In the genomic region with DNA sequence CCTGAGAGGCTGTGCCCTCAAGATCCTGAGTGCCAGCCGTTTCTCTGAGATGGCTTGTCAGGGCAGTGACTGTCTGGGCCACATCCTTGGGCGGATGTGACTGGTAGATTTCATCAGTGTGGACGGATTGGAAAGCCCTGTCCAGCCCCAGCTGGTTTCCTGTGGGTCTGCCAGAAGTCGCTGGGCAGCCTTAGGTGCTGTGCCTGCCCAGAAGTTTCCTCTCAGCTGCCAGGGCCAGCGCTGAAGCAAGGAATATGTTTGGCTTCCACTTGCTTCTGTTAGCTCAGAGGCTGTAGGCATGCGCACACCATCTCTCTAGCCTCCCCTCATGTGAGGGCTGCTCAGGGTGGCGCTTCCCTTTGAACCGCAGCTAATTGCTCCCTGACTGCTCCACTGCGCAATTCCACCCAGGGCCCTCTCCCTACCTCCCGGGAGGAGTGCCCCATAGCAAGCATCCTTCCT, we compare ENCODE assay signal across 9 mouse cellular contexts.
DNase-seq lines count a peak whose midpoint lies in the region; ATAC-seq and TF ChIP-seq lines count a peak whose summit lies in the region.
"Had no signal": no experiment of that assay in that cellular context is flagged by ENCODE, and none has a peak within 500 bp of the region (broad histone marks: within the 10 kb centered on the region; RNA-seq: fewer than 3 reads in every experiment).

No protein-coding gene starts in this region.

- DNase-seq in forebrain, embryonic 11.5 days (ENCODE audit: low spot score), result peak; percentile 45
- peak; percentile 66 for DNase-seq in 3T3-L1 (ENCODE audit: low read depth, low spot score)
- no peak for DNase-seq in forebrain, embryonic 14.5 days (ENCODE audit: low spot score)
- DNase-seq in heart, postnatal 25 days (ENCODE audit: low spot score), result peak; percentile 56
- DNase-seq in lung, embryonic 14.5 days, result peak; percentile 29
- peak; percentile 20 for DNase-seq in right cerebral cortex, postnatal 4 days
- no peak for DNase-seq in urinary bladder, postnatal 14 days (ENCODE audit: low spot score)

- H3K9ac ChIP-seq in forebrain, embryonic 11.5 days (ENCODE audit: low read length), result no peak overlapping the region
- no peak overlapping the region for H3K9ac ChIP-seq in forebrain, embryonic 12.5 days
- H3K9ac ChIP-seq in forebrain, embryonic 14.5 days (ENCODE audit: low read length), result no peak overlapping the region
- no peak overlapping the region for H3K9ac ChIP-seq in lung, embryonic 14.5 days

- H3K4me1 ChIP-seq in forebrain, embryonic 11.5 days (replicated peaks; ENCODE audit: control insufficient read depth, insufficient read depth, low read length), result no peaks in the 10 kb centered on the region
- H3K4me1 ChIP-seq in forebrain, embryonic 12.5 days, result no peaks in the 10 kb centered on the region
- H3K4me1 ChIP-seq in forebrain, embryonic 14.5 days (ENCODE audit: control insufficient read depth, insufficient read depth, low read length), result no peaks in the 10 kb centered on the region; the same call in 1 of the 2 replicates
- H3K4me1 ChIP-seq in lung, embryonic 14.5 days (ENCODE audit: insufficient read depth), result peaks cover 8% of the 10 kb centered on the region

- TF ChIP-seq CTCF in lung, embryonic 14.5 days (IDR thresholded peaks at IDR 0.05; ENCODE audit: low read depth), result no peak

- no peak for ATAC-seq in forebrain, embryonic 11.5 days (replicated peaks; ENCODE audit: low FRiP score)
- no peak for ATAC-seq in forebrain, embryonic 12.5 days (ENCODE audit: low FRiP score)
- ATAC-seq in forebrain, embryonic 14.5 days, result peak; percentile 53
- ATAC-seq in lung, embryonic 14.5 days (ENCODE audit: insufficient read depth), result peak; percentile 19; the same call in 1 of the 2 replicates

- no peaks in the 10 kb centered on the region for H3K27me3 ChIP-seq in forebrain, embryonic 11.5 days (ENCODE audit: control insufficient read depth, insufficient read depth, low read length)
- no peaks in the 10 kb centered on the region for H3K27me3 ChIP-seq in forebrain, embryonic 12.5 days
- H3K27me3 ChIP-seq in forebrain, embryonic 14.5 days (replicated peaks; ENCODE audit: control insufficient read depth, insufficient read depth, low read length), result no peaks in the 10 kb centered on the region
- H3K27me3 ChIP-seq in lung, embryonic 14.5 days (ENCODE audit: insufficient read depth, low read length), result no peaks in the 10 kb centered on the region

- H3K9me3 ChIP-seq in forebrain, embryonic 11.5 days (ENCODE audit: control insufficient read depth, low read length), result no peaks in the 10 kb centered on the region
- H3K9me3 ChIP-seq in forebrain, embryonic 12.5 days, result no peaks in the 10 kb centered on the region
- no peaks in the 10 kb centered on the region for H3K9me3 ChIP-seq in forebrain, embryonic 14.5 days (replicated peaks; ENCODE audit: control insufficient read depth, low read length)
- H3K9me3 ChIP-seq in lung, embryonic 14.5 days (ENCODE audit: low read depth, low read length), result no peaks in the 10 kb centered on the region

- WGBS in forebrain, embryonic 11.5 days, result 71% methylated on average over 10 of the region's 10 CpGs
- WGBS in forebrain, embryonic 12.5 days, result 62% methylated on average over 10 of the region's 10 CpGs
- 58% methylated on average over 10 of the region's 10 CpGs for WGBS in forebrain, embryonic 14.5 days
- 49% methylated on average over 10 of the region's 10 CpGs for WGBS in lung, embryonic 14.5 days

- no peak overlapping the region for H3K4me3 ChIP-seq in forebrain, embryonic 11.5 days (ENCODE audit: low read depth, low read length)
- no peak overlapping the region for H3K4me3 ChIP-seq in forebrain, embryonic 12.5 days (replicated peaks)
- H3K4me3 ChIP-seq in forebrain, embryonic 14.5 days (ENCODE audit: low read depth, low read length), result no peak overlapping the region
- H3K4me3 ChIP-seq in lung, embryonic 14.5 days (ENCODE audit: low read depth, low read length), result no peak overlapping the region

- no peaks in the 10 kb centered on the region; the same call in 1 of the 2 replicates for H3K36me3 ChIP-seq in forebrain, embryonic 11.5 days (ENCODE audit: control insufficient read depth, insufficient read depth, low read length)
- H3K36me3 ChIP-seq in forebrain, embryonic 12.5 days (replicated peaks), result peaks cover 16% of the 10 kb centered on the region
- peaks cover 5% of the 10 kb centered on the region for H3K36me3 ChIP-seq in forebrain, embryonic 14.5 days (ENCODE audit: control insufficient read depth, insufficient read depth, low read length)
- peaks cover 19% of the 10 kb centered on the region; the same call in 1 of the 2 replicates for H3K36me3 ChIP-seq in lung, embryonic 14.5 days (ENCODE audit: insufficient read depth)

- H3K27ac ChIP-seq in forebrain, embryonic 11.5 days (ENCODE audit: low read depth, low read length), result no peak overlapping the region
- no peak overlapping the region for H3K27ac ChIP-seq in forebrain, embryonic 12.5 days
- no peak overlapping the region for H3K27ac ChIP-seq in forebrain, embryonic 14.5 days (ENCODE audit: low read depth, low read length)
- 0 out of 2 replicates have a peak overlapping the region, but pooled peaks have one; percentile 0 for H3K27ac ChIP-seq in lung, embryonic 14.5 days (ENCODE audit: low read depth)
- H3K27ac ChIP-seq: macrophage had no signal

- no peak overlapping the region for H3K4me2 ChIP-seq in forebrain, embryonic 11.5 days (ENCODE audit: low read depth, low read length, severe bottlenecking)
- H3K4me2 ChIP-seq in forebrain, embryonic 12.5 days, result no peak overlapping the region
- no peak overlapping the region for H3K4me2 ChIP-seq in forebrain, embryonic 14.5 days (ENCODE audit: low read length)
- no peak overlapping the region for H3K4me2 ChIP-seq in lung, embryonic 14.5 days

- intact Hi-C loops in heart, postnatal 25 days (cut with DNase I), result no loop called here

Comparison
In these comparisons a context has a peak if more than half of its experiments do, and no peak if none do; other contexts are left out.
1. ATAC-seq: peak in forebrain, embryonic 14.5 days (single experiment) and lung, embryonic 14.5 days (single experiment); none in forebrain, embryonic 11.5 days (single experiment) and forebrain, embryonic 12.5 days (single experiment).
2. DNase-seq: peak in forebrain, embryonic 11.5 days (single experiment), 3T3-L1 (single experiment), heart, postnatal 25 days (single experiment), lung, embryonic 14.5 days (single experiment) and right cerebral cortex, postnatal 4 days (single experiment); none in forebrain, embryonic 14.5 days (single experiment) and urinary bladder, postnatal 14 days (single experiment).